Mouse (Mus musculus): ENCODE data around the gene Piwil1. TPM values are rescaled to one million over a fixed set of nuclear protein-coding genes. Genes with fewer than 3 reads are reported as not detected.

Gene Piwil1
- total and polyA plus RNA-seq, 3 experiments: not detected

GRCm38 (mm10) chr5:128694107-128694506 lies 8.2 kb upstream of the Piwil1 start:
- H3K4me3 ChIP-seq (replicated peaks in 1 of 3; ENCODE audit: low read depth in 2 of 3, low read length in 2 of 3, poor library complexity in 1 of 3): no peak overlapping the region
- H3K4me2 ChIP-seq (ENCODE audit: insufficient read depth, low read depth, poor library complexity, severe bottlenecking): no peak overlapping the region
- dilution Hi-C loops (cut with MboI; ENCODE audit: extremely low pct_ligation_motif_present, extremely low pct_unique_long_range_greater_than_20kb, low sequenced_read_pairs) (no loop called here), in situ Hi-C loops (cut with MboI; ENCODE audit: low pct_ligation_motif_present, low pct_unique_long_range_greater_than_20kb, low sequenced_read_pairs) (no loop called here)
- H3K36me3 ChIP-seq (replicated peaks in 1 of 2; ENCODE audit: control insufficient read depth in 1 of 2, insufficient read depth in 1 of 2, low read length in 1 of 2): no peaks in the 10 kb centered on the region
- DNase-seq (ENCODE audit: extremely low read depth): no peak
- H3K4me1 ChIP-seq (ENCODE audit: control insufficient read depth in 1 of 2, insufficient read depth in 2 of 2): no peaks in the 10 kb centered on the region
- H3K79me2 ChIP-seq (replicated peaks; ENCODE audit: control insufficient read depth, extremely low read depth, insufficient read depth, poor library complexity, severe bottlenecking): no peaks in the 10 kb centered on the region
- H3K9ac ChIP-seq (ENCODE audit: insufficient read depth, low read depth): no peak overlapping the region
- TF ChIP-seq GABPA (IDR thresholded peaks at IDR 0.05; ENCODE audit: insufficient replicate concordance, low read depth, low read length) (no peak), TCF12 (IDR thresholded peaks at IDR 0.05; ENCODE audit: low read depth, low read length) (no peak), TBP (conservative IDR thresholded peaks at IDR 0.05; ENCODE audit: low read depth, low read length) (no peak), BHLHE40 (IDR thresholded peaks at IDR 0.05; ENCODE audit: low read depth, low read length) (no peak), USF2 (conservative IDR thresholded peaks at IDR 0.05; ENCODE audit: low read depth, low read length) (no peak), UBTF (IDR thresholded peaks at IDR 0.05; ENCODE audit: low read depth, low read length) (no peak), MXI1 (IDR thresholded peaks at IDR 0.05; ENCODE audit: low read depth, low read length) (no peak), ELF1 (IDR thresholded peaks at IDR 0.05; ENCODE audit: low read depth, low read length) (no peak), SIN3A (IDR thresholded peaks at IDR 0.05; ENCODE audit: low read length) (no peak), CTCF (conservative IDR thresholded peaks at IDR 0.05 in 1 of 2, IDR thresholded peaks at IDR 0.05 in 1 of 2; ENCODE audit: low read depth in 2 of 2, low read length in 2 of 2) (no peak), SMC3 (IDR thresholded peaks at IDR 0.05; ENCODE audit: low read depth, low read length) (no peak)
- no peak overlapping the region for H3K27ac ChIP-seq (ENCODE audit: insufficient read depth, low read depth)
- H3K9me3 ChIP-seq (replicated peaks; ENCODE audit: low read length): peaks cover 87% of the 10 kb centered on the region
- H3K27me3 ChIP-seq (replicated peaks): no peaks in the 10 kb centered on the region

- Histone ChIP-seq H3K36me3 (replicated peaks in 1 of 2; ENCODE audit: control insufficient read depth in 1 of 2, insufficient read depth in 1 of 2, low read length in 1 of 2) (no peaks in the 10 kb centered on the region), H3K4me2 (ENCODE audit: insufficient read depth, low read depth, poor library complexity, severe bottlenecking) (no peak overlapping the region), H3K9me3 (replicated peaks; ENCODE audit: low read length) (peaks cover 88% of the 10 kb centered on the region), H3K4me3 (replicated peaks in 1 of 3; ENCODE audit: low read depth in 2 of 3, low read length in 2 of 3, poor library complexity in 1 of 3) (no peak overlapping the region), H3K4me1 (ENCODE audit: control insufficient read depth in 1 of 2, insufficient read depth in 2 of 2) (no peaks in the 10 kb centered on the region), H3K79me2 (replicated peaks; ENCODE audit: control insufficient read depth, extremely low read depth, insufficient read depth, poor library complexity, severe bottlenecking) (no peaks in the 10 kb centered on the region), H3K27me3 (replicated peaks) (no peaks in the 10 kb centered on the region), H3K9ac (ENCODE audit: insufficient read depth, low read depth) (no peak overlapping the region), H3K27ac (ENCODE audit: insufficient read depth, low read depth) (no peak overlapping the region)
- dilution Hi-C loops (cut with MboI; ENCODE audit: extremely low pct_ligation_motif_present, extremely low pct_unique_long_range_greater_than_20kb, low sequenced_read_pairs): no loop called here
- DNase-seq (ENCODE audit: extremely low read depth): no peak
- TF ChIP-seq JUND (conservative IDR thresholded peaks at IDR 0.05; ENCODE audit: low read depth, low read length): no peak
- no peak for TF ChIP-seq JUN (IDR thresholded peaks at IDR 0.05; ENCODE audit: insufficient read depth, low read depth, low read length)
- in situ Hi-C loops (cut with MboI; ENCODE audit: low pct_ligation_motif_present, low pct_unique_long_range_greater_than_20kb, low sequenced_read_pairs): no loop called here
Measured at GRCm38 (mm10) chr5:128694611-128695325, 7.6 kb upstream of the Piwil1 start.

- H3K9me3 ChIP-seq (replicated peaks; ENCODE audit: low read length): peaks cover 91% of the 10 kb centered on the region
- no peak overlapping the region for H3K27ac ChIP-seq (ENCODE audit: insufficient read depth, low read depth)
- dilution Hi-C loops (cut with MboI; ENCODE audit: extremely low pct_ligation_motif_present, extremely low pct_unique_long_range_greater_than_20kb, low sequenced_read_pairs) (no loop called here), in situ Hi-C loops (cut with MboI; ENCODE audit: low pct_ligation_motif_present, low pct_unique_long_range_greater_than_20kb, low sequenced_read_pairs) (no loop called here)
- H3K27me3 ChIP-seq (replicated peaks): no peaks in the 10 kb centered on the region
- H3K79me2 ChIP-seq (replicated peaks; ENCODE audit: control insufficient read depth, extremely low read depth, insufficient read depth, poor library complexity, severe bottlenecking): no peaks in the 10 kb centered on the region
- no peak overlapping the region for H3K4me3 ChIP-seq (replicated peaks in 1 of 3; ENCODE audit: low read depth in 2 of 3, low read length in 2 of 3, poor library complexity in 1 of 3)
- H3K36me3 ChIP-seq (replicated peaks in 1 of 2; ENCODE audit: control insufficient read depth in 1 of 2, insufficient read depth in 1 of 2, low read length in 1 of 2): no peaks in the 10 kb centered on the region
- DNase-seq (ENCODE audit: extremely low read depth): no peak
- H3K4me2 ChIP-seq (ENCODE audit: insufficient read depth, low read depth, poor library complexity, severe bottlenecking): no peak overlapping the region
- H3K4me1 ChIP-seq (ENCODE audit: control insufficient read depth in 1 of 2, insufficient read depth in 2 of 2): no peaks in the 10 kb centered on the region
- no peak for TF ChIP-seq POLR2A (IDR thresholded peaks at IDR 0.05; ENCODE audit: low read depth, low read length)
- no peak overlapping the region for H3K9ac ChIP-seq (ENCODE audit: insufficient read depth, low read depth)
Measured at GRCm38 (mm10) chr5:128696824-128697223, 5.5 kb upstream of the Piwil1 start.

Measured in CH12.LX (cell line).